Mouse (Mus musculus): ENCODE measurements around the gene Gm21992.

The Gm21992 gene

DNA sequence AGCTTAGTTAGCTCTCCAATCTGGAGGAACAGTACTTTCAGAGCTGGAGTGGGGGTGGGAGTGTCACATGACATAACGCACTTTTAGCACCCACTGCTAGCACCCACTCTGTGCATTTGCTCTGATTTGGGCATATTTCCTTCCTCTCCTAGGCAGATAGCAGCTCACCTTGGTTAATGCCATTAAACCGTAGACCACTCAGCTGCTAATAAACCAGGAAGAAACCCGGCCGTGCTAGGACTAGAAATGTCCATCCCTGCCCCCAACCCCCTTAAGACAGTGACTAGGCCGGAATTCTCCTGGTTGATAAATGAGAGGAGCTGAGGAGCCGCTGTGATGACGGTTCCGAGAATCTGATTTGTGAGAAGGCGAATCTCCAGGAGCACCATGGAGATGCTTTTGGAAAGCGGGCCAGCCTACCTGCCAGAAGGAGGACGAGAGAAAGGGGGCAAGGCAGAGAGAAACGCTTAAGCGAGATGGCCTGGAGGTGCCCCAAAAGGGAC is 100.3 kb downstream of the Gm21992 start, which contains the start of gene Sptbn2:
TSS of gene Sptbn2 (plus strand) at position 70 of the 503 bp plus-strand sequence.
- DNase-seq, result peak; percentile 91

DNA sequence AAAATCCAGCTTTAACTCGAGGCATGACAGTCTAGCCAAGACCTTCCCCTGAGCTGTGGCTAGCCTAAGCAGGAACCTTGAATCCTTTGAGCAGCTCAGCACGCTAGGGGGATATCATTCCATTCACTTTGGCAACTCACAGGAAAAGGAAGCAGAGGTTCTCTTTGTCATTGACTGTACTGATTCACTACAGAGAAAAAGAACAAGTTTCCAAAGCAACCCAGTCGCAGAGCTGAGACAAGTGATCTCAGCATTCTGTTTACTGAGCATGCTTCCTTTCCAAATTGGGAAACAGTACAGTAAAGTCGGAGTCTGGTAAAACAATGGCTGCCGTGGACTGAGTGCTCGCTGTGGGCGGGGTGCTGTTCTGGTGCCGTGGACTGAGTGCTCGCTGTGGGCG is 102.6 kb downstream of the Gm21992 start:
- no peak for DNase-seq

DNA sequence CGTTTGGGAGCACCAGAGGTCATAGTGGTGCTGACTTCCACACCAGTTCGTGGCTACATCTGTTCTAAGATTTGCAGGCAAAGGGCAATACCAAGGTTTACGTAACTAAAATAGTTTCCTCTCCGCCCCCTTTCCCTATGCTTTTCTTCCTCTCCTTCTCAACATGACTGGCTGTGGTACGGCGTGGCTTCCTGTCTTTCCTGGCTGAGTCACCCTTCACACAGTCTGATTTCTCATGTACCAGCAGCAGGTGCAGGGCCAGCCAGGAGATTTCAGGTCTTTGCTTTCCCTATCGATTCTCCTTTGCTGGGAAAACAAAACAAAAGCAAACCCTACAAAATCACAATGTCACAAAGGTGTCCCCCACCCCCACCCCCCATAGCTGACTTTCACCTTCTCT is 110.2 kb downstream of the Gm21992 start:
- no peak for DNase-seq

DNA sequence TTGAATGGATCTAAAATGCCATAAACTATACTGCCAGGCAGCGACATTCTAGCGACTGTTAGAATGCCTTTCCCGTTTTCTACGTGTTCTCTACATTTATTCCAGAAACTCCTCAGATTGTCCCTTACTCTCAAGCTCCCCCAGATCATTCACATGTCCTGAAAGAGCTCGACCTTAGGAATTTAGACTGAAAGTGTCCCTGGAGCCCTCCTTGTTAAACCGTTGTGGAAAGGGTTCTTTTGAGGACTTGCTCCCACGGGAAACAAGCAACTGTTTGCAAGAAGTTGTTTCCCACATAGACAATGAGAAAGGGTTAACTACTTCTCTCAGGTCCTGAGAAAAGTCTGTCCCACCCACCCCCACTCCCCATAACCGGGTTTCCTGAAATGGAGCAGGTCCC is 110.8 kb downstream of the Gm21992 start:
- no peak for DNase-seq

DNA sequence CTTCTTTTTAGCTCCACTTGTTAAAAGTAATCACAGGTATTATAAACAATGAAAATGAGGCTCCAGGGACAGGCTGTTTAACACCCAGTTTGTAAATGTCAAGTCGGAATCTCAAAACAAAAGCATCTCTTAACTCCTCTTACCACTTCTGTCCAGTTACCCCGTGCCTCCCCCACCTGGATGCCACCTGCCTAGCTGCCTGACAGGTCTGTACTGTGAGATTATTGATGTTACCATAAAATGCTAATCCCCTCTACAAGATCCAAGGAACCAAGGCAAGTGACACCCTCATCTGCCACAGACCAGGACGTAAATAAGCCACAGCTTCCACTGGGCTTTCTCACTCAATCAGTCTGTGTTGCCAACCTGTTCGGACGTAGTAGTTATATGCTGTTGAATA is 111.6 kb downstream of the Gm21992 start:
- DNase-seq, result no peak

DNA sequence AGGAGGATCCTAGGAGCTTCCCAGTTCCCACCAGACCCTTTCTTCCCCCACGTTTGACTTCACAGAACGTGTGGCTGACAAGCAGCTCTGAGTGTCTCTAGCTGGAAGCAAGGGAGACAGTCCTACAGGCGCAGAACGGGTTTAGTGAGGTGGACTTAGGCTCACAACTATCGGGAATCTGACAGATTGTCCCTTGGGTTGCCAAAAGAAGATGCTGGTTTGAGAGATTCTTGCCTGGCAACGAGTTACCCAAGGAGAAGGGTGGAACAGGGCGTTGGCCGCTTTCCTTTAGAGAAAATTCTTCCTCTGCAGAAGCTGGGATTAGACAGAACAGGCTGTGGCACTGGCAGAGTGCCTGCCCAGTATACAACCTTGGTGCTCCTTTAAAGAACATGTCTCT is 112.6 kb downstream of the Gm21992 start:
- no peak for DNase-seq

DNA sequence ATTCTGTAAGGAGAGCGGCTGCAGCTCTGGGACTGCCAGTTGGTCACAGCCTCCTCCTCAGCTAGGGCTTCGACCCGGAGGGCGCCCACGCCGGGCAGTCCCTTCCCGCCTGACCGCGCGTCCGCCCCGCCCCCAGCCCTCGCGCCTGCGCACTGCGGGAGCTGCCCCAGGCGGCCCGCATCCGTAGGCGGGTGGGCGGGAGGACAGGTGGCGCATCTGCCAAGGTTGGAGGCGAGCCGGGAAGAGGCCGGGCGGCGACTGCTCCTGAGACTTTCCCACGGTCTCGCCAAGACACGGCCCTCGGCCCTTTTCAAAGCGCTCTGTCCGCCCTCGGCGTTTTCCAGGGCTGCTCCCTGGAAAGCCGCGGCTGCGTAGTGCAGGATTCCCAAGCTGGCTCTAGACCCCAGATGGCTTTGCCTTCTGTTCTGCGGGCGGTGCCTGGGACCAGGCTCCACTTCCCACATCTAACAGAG is 113.2 kb downstream of the Gm21992 start, which contains the start of gene Gm960:
TSS of gene Gm960 (minus strand) at position 464 of the 473 bp plus-strand sequence.
- DNase-seq, result peak; percentile 83

DNA sequence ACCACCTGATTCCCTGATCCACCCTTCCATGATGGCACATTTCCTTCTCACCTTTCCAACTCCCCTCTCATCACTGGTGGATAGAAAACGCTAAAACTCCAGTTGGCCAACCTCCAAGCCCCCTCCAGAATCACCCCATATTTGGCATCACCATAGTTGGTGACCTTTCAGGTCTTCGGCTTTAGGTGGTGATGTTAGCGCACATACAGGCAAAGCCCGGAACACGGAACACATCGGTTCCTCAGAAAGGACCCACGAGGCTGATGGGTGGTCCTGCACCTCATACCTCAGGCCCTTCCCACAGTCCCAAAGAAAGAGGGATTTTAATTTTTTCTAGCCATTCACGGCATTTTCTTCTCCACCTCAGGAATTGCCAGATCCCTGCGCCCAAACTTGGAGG is 113.7 kb downstream of the Gm21992 start:
- no peak for DNase-seq

DNA sequence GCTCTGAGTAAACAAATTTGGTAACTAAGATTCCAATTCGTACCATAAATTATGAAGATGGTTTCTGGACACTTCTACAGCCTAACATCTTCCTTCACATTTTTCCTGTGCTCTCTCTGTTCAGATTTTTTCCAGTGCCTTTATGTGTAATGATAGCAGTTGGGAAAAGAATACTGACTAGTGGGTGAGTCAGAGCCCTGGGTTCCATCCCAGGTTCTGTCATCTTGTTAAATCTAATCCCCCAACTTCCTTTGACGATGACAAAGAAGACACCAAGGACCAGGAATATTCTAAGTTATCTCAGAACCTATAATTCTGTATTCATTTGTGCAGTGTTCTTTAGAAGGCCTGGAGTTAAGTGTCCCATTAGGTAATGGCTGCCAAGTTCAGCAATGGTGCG is 114.3 kb downstream of the Gm21992 start:
- DNase-seq, result no peak

DNA sequence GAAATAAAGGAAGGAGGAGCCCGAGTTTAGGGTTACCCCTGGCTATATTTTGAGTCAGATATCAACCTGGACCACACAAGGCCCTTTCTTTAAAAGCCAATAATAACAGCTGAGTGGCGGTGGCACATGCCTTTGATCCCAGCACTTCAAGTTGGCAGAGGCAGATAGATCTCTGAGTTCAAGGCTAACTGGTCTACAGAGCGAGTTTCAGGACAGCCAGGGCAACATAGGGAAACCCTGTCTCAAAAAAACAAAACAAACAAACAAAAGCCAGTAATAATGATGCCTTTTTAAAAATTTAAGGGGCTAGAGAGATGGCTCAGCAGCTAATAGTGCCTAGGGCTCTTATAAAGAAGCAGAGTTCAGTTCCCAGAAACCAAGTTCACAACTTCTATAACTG is 117.1 kb downstream of the Gm21992 start:
- no peak for DNase-seq
